Mouse (Mus musculus) heart, embryonic 11.5 days (tissue): ENCODE data around the gene Ninj1. TPM values are rescaled to one million over a fixed set of nuclear protein-coding genes. Genes with fewer than 3 reads are reported as not detected.

Experiments
- ATAC-seq: fragments of 200-750 bp; cut with Nextera tagmentation; replicated peaks from 2 replicates; pipeline ENCODE4 v1.8.0; 2017; ENCODE audit warnings: moderate library complexity; ENCODE audit not compliant: insufficient number of reproducible peaks, low FRiP score, low TSS enrichment
- H3K27ac ChIP-seq: fragments of 300-500 bp; sonication (generic); 2 replicates; pipeline ENCODE4 v1.5.1; 2014; ENCODE audit warnings: mild to moderate bottlenecking, low read depth, low read length
- H3K27me3 ChIP-seq: fragments of 300-500 bp; sonication (generic); 2 replicates; pipeline ENCODE4 v1.6.1; 2014; ENCODE audit warnings: mild to moderate bottlenecking, low read length, mixed read lengths; ENCODE audit not compliant: control insufficient read depth, insufficient read depth
- H3K36me3 ChIP-seq: fragments of 300-500 bp; sonication (generic); 2 replicates; pipeline ENCODE4 v1.6.1; 2014; ENCODE audit warnings: mild to moderate bottlenecking, low read length, moderate library complexity, mixed read lengths; ENCODE audit not compliant: control insufficient read depth, insufficient read depth
- H3K4me1 ChIP-seq: fragments of 300-500 bp; sonication (generic); 2 replicates; pipeline ENCODE4 v1.6.1; 2014; ENCODE audit warnings: low read length; ENCODE audit not compliant: control insufficient read depth, insufficient read depth
- H3K4me2 ChIP-seq: fragments of 300-500 bp; sonication (generic); 2 replicates; pipeline ENCODE4 v1.6.1; 2014; ENCODE audit warnings: mild to moderate bottlenecking, moderate library complexity
- H3K4me3 ChIP-seq: fragments of 300-500 bp; sonication (generic); 2 replicates; pipeline ENCODE4 v1.5.1; 2014; ENCODE audit warnings: low read depth, low read length
- H3K9ac ChIP-seq: fragments of 300-500 bp; sonication (generic); 2 replicates; pipeline ENCODE4 v1.6.1; 2014; ENCODE audit warnings: mild to moderate bottlenecking, low read depth, low read length, moderate library complexity
- H3K9me3 ChIP-seq: fragments of 300-500 bp; sonication (generic); replicated peaks from 2 replicates; pipeline ENCODE4 v1.6.1; 2016; ENCODE audit warnings: low read length; ENCODE audit not compliant: control insufficient read depth
- WGBS: fragments of 180-500 bp; shearing (Covaris S2); extraction: QIAGEN DNeasy Blood & Tissue Kit; methylation state at CpG from one replicate; pipeline ENCODE4 v1.1.7; 2014; ENCODE audit not compliant: insufficient replicate concordance; 5-methylcytosine and 5-hydroxymethylcytosine counted together
- polyA plus RNA-seq: library from polyadenylated mRNA; unstranded; fragments of >200 nt; fragmentation: Nextera tagmentation; extraction: Ambion mirVana; gene quantifications from 2 replicates; pipeline ENCODE4 v1.2.1, GENCODE M21; 2014

Gene Ninj1
- polyA plus RNA-seq, 1 experiment from 2014 or later, result 60.6 TPM

GRCm38 (mm10) chr13:49147007-49147857 is 40.1 kb upstream of the Ninj1 start:
- Histone ChIP-seq H3K36me3 (no peaks in the 10 kb centered on the region), H3K27me3 (peaks cover 81% of the 10 kb centered on the region), H3K4me1 (peaks cover 19% of the 10 kb centered on the region), H3K4me2 (peak overlapping the region; percentile 84), H3K27ac (no peak overlapping the region), H3K4me3 (peak overlapping the region; percentile 65), H3K9me3 (no peaks in the 10 kb centered on the region), H3K9ac (peak overlapping the region; percentile 63)
- WGBS, result under 1% methylated on average over 91 of the region's 98 CpGs
- peak; percentile 31 for ATAC-seq

- Histone ChIP-seq H3K36me3 (no peaks in the 10 kb centered on the region), H3K4me3 (peak within 1 kb of the TSS; percentile 65), H3K4me2 (peak within 1 kb of the TSS; percentile 84), H3K9ac (peak within 1 kb of the TSS; percentile 63), H3K9me3 (no peaks in the 10 kb centered on the region), H3K27me3 (peaks cover 79% of the 10 kb centered on the region), H3K4me1 (peaks cover 19% of the 10 kb centered on the region), H3K27ac (no peak within 1 kb of the TSS)
- WGBS, result under 1% methylated on average over 41 of the region's 43 CpGs
- peak; percentile 43 for ATAC-seq
Measured at GRCm38 (mm10) chr13:49147858-49148226, 39.4 kb upstream of the Ninj1 start, which contains the start of gene Wnk2. Gene Wnk2 (minus strand): TSS chr13:49148014.

GRCm38 (mm10) chr13:49148687-49149086 is 38.6 kb upstream of the Ninj1 start:
- Histone ChIP-seq H3K36me3 (no peaks in the 10 kb centered on the region), H3K9me3 (no peaks in the 10 kb centered on the region), H3K4me1 (peaks cover 19% of the 10 kb centered on the region), H3K9ac (no peak overlapping the region), H3K27me3 (peaks cover 75% of the 10 kb centered on the region), H3K4me2 (no peak overlapping the region), H3K4me3 (no peak overlapping the region), H3K27ac (no peak overlapping the region)
- no peak for ATAC-seq
- 76% methylated on average over 4 of the region's 4 CpGs for WGBS

GRCm38 (mm10) chr13:49154028-49154427 is 33.3 kb upstream of the Ninj1 start:
- 73% methylated on average over 10 of the region's 10 CpGs for WGBS
- H3K4me2 ChIP-seq, result no peak overlapping the region
- no peak overlapping the region for H3K27ac ChIP-seq
- no peaks in the 10 kb centered on the region for H3K9me3 ChIP-seq
- no peak overlapping the region; the same call in 1 of the 2 replicates for H3K9ac ChIP-seq
- no peak for ATAC-seq
- H3K4me1 ChIP-seq, result 0 out of 2 replicates have a peak, but pooled peaks cover 4% of the 10 kb centered on the region
- no peaks in the 10 kb centered on the region for H3K36me3 ChIP-seq
- peaks cover 24% of the 10 kb centered on the region for H3K27me3 ChIP-seq
- H3K4me3 ChIP-seq, result no peak overlapping the region

GRCm38 (mm10) chr13:49154621-49155020 is 32.7 kb upstream of the Ninj1 start:
- Histone ChIP-seq H3K4me2 (no peak overlapping the region), H3K9ac (no peak overlapping the region; the same call in 1 of the 2 replicates), H3K27me3 (peaks cover 18% of the 10 kb centered on the region), H3K4me3 (no peak overlapping the region), H3K27ac (no peak overlapping the region), H3K4me1 (0 out of 2 replicates have a peak, but pooled peaks cover 4% of the 10 kb centered on the region), H3K9me3 (no peaks in the 10 kb centered on the region), H3K36me3 (no peaks in the 10 kb centered on the region)
- WGBS, result 64% methylated on average over 7 of the region's 7 CpGs
- no peak for ATAC-seq

GRCm38 (mm10) chr13:49156645-49157044 is 30.6 kb upstream of the Ninj1 start:
- ATAC-seq, result no peak
- H3K4me1 ChIP-seq, result 0 out of 2 replicates have a peak, but pooled peaks cover 4% of the 10 kb centered on the region
- H3K4me3 ChIP-seq, result no peak overlapping the region
- 62% methylated on average over 4 of the region's 4 CpGs for WGBS
- H3K9ac ChIP-seq, result no peak overlapping the region
- no peaks in the 10 kb centered on the region for H3K27me3 ChIP-seq
- no peak overlapping the region for H3K27ac ChIP-seq
- no peaks in the 10 kb centered on the region for H3K9me3 ChIP-seq
- H3K36me3 ChIP-seq, result no peaks in the 10 kb centered on the region
- no peak overlapping the region for H3K4me2 ChIP-seq

GRCm38 (mm10) chr13:49158040-49158713 is 29.1 kb upstream of the Ninj1 start:
- Histone ChIP-seq H3K4me3 (no peak overlapping the region), H3K4me1 (0 out of 2 replicates have a peak, but pooled peaks cover 4% of the 10 kb centered on the region), H3K36me3 (no peaks in the 10 kb centered on the region), H3K27me3 (no peaks in the 10 kb centered on the region), H3K27ac (no peak overlapping the region), H3K9ac (no peak overlapping the region), H3K9me3 (no peaks in the 10 kb centered on the region), H3K4me2 (no peak overlapping the region)
- ATAC-seq, result no peak
- 66% methylated on average over 10 of the region's 10 CpGs for WGBS

GRCm38 (mm10) chr13:49161236-49161635 is 26.0 kb upstream of the Ninj1 start:
- no peak overlapping the region for H3K4me2 ChIP-seq
- H3K9ac ChIP-seq, result no peak overlapping the region
- no peak overlapping the region for H3K27ac ChIP-seq
- no peaks in the 10 kb centered on the region for H3K9me3 ChIP-seq
- no peaks in the 10 kb centered on the region for H3K36me3 ChIP-seq
- ATAC-seq, result no peak
- WGBS, result 63% methylated on average over 2 of the region's 2 CpGs
- 0 out of 2 replicates have a peak, but pooled peaks cover 5% of the 10 kb centered on the region for H3K27me3 ChIP-seq
- no peaks in the 10 kb centered on the region for H3K4me1 ChIP-seq
- H3K4me3 ChIP-seq, result no peak overlapping the region
